Mouse (Mus musculus): ENCODE results near the gene Gm20929.
"Not testable (repeated sequence)": the region's sequence is repeated elsewhere in the genome, so short reads cannot be mapped to it uniquely, and the experiment has no call there.

Gm20929 gene

GRCm38 (mm10) chrY:53843649-53844048 lies at the start of gene Gm20929:
Gm20929 (plus strand) TSS chrY:53843949.
- DNase-seq (ENCODE audit: low spot score) = not testable (repeated sequence)
